Mouse (Mus musculus) E14TG2a.4 (cell line): Measurements from ENCODE around the gene Greb1.

Experiments
- CTCF ChIP-seq: conservative IDR thresholded peaks from 2 replicates; pipeline ENCODE4 v1.5.1; 2014; ENCODE audit warnings: low read length
- NANOG ChIP-seq: IDR thresholded peaks from 2 replicates; pipeline ENCODE4 v1.6.1; 2014; ENCODE audit warnings: borderline replicate concordance, low read length, mixed read lengths
- POU5F1 ChIP-seq: IDR thresholded peaks from 2 replicates; pipeline ENCODE4 v1.6.1; 2014; ENCODE audit warnings: low read length, borderline replicate concordance

DNA sequence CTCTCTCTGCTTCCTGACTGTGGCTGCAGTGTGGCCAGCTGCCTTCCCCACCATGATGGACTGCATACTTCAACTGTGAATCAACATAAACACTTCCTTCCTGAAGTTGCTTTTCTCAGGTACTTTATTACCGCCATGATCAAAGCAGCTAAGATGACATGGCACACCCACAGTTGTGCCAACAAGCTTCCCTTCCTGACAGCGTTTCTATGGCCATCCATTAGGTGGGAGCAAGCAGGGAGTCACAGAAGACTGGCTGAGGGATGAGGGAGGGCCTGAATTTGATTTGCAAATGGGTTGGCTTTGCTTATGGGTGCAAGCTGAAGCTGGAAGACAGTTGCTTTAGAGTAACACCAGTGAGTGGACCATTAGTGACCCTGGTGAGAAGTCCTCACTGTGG, 49.1 kb upstream of the Greb1 start:
- TF ChIP-seq CTCF (no peak), NANOG (no peak), POU5F1 (no peak)
